Mouse (Mus musculus) cerebellum, adult (tissue): Measurements from ENCODE around the gene Bloc1s1.

Source experiments
- ATAC-seq: cut with Nextera tagmentation; 2 replicates; pipeline ENCODE4 v1.9.2; 2017; ENCODE audit warnings: mild to moderate bottlenecking, moderate library complexity, mixed read lengths; ENCODE audit not compliant: insufficient number of reproducible peaks, low FRiP score, low TSS enrichment

Gene Bloc1s1

GRCm38 (mm10) chr10:128923935-128924334, at the start of gene Bloc1s1:
TSS of gene Bloc1s1 (minus strand) at chr10:128924035.
- 0 out of 2 replicates have a peak, but pooled peaks have one; percentile 6 for ATAC-seq

DNA sequence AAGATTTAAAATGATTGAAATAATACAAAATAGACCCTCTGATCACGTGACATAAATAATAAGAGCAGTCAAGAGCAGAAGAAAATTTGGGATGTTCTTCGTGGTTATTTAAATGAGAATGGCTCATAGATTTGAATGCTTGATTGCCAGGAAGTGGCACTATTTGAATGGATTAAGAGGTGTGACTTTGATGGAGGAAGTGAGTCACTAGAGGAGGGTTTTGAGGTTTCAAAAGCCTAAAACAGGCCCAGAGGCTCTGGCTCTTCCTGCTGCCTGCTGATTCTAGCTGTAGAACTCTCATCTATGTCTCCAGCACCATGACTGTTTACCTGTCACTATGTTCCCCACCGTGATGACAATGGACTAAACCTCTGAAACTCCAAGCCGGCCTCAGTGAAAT, 49.0 kb upstream of the Bloc1s1 start:
- ATAC-seq, result no peak

DNA sequence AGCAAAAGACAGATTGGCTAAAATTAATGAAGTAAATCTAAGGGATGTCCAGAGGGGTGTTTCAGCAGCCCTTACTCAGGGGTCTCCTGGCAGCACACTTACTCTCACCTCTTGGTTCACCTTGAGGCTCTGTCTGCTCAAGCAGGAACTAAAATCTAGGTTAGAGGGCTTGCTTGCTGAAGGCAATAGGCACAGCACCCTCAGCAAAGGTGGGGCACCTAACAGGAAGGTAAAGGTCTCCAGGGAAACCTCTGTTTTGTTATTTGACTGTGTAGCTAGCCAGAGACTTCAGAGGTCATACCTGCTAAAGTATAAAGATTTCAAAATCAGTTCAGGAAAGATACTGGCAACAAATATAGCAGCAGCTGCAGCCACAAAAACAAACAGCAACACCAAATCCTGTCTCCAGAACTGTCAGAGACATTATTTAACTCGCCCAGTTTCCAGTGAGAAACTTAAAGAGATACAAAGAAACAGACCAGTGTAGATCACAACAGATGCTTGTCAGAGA, 47.0 kb upstream of the Bloc1s1 start:
- no peak for ATAC-seq

GRCm38 (mm10) chr10:128968341-128968749, 44.5 kb upstream of the Bloc1s1 start:
- ATAC-seq, result no peak

DNA sequence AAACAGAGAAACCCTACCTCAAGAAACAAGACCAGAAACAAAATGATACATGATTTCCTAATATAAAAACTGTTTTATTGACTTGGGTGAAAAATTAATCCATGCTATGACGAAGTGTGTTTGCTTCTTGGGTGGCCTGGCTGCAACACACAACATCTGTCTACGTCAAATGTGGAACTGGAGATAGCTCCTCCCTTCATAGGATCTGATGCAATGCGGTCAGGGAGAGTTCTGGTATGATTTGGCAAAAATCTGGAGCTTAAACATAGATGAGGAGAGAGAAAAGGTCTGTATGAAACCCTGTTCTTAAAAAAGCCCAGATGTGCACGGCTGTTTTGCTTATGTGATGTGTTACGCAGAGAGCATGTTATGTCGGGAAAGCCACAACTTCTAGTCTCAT, 42.0 kb upstream of the Bloc1s1 start:
- no peak for ATAC-seq

GRCm38 (mm10) chr10:128964961-128965360, 41.1 kb upstream of the Bloc1s1 start:
- ATAC-seq, result no peak

DNA sequence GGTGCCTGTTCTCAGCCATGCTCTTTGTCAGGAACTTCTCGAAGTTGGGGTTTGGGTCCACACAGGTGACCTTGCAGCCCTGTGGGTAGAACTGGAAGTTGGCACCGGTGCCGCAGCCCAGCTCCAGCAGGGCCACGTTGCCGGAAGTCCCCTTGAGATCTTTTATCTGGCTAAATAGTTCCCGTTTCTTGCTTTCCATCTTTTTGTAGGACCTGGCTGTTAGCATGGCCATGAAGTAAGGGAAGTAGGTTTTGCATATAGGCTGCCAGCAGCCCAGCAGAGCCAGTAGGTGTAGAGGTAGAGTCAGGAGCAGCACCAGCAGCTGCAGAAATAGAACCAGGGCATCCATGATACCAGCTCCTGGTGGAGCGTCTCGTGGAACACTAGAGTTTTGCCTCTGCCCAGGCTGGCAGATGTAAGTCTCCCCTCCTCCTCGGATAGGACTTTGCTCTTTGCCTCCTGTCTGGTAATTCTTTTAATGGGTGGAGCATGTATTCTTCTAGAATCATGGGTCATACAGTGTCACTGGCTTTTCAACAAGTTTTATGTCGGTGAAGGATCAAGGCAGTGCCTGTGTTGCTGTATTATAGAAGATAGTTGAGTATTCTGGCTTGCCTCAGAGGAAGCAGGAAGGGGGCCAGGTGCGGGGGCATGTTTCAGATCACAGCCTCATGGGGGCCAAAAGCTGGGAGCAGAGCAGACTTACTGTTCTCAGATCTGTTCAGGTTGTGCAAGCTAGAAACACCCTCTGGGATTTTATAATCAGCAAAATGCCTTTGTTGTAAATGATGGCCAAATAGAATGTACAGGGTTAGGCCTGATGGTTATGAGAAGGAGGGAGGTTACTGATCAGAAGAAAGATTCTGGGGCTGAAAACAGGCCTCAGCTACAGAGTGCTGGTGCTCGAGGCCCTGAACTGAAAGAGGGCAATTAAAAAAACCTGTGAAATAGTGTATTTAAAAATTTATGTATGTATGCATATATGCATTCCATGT, 37.1 kb upstream of the Bloc1s1 start, which contains the start of gene Mettl7b:
TSS of gene Mettl7b (minus strand) at position 399 of the 995 bp plus-strand sequence.
- no peak for ATAC-seq

- ATAC-seq, result no peak
These were observed 36.3 kb upstream of the Bloc1s1 start for GRCm38 (mm10) chr10:128960142-128960541.

GRCm38 (mm10) chr10:128958340-128958739, 34.5 kb upstream of the Bloc1s1 start:
- no peak for ATAC-seq

GRCm38 (mm10) chr10:128950208-128950887, 26.5 kb upstream of the Bloc1s1 start:
- ATAC-seq, result no peak

- no peak for ATAC-seq
These were observed 23.7 kb upstream of the Bloc1s1 start for GRCm38 (mm10) chr10:128947496-128947895.

DNA sequence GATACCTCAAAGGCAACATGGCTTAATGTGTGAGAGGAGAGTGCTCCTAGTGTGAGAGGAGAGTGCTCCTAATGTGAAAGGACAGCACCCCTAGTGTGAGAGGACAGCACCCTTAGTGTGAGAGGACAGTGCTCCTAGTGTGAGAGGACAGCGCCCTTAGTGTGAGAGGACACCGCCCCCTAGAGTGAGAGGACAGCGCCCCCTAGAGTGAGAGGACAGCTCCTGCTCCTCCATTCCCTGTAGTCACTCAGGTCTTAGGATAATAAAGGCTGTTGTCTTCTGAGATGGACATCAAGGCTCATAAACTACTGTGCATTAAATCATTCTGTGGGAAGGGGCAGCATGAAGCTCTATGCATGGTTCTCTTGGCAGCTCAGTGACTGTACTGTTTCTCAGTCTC, 21.8 kb upstream of the Bloc1s1 start:
- ATAC-seq, result no peak

DNA sequence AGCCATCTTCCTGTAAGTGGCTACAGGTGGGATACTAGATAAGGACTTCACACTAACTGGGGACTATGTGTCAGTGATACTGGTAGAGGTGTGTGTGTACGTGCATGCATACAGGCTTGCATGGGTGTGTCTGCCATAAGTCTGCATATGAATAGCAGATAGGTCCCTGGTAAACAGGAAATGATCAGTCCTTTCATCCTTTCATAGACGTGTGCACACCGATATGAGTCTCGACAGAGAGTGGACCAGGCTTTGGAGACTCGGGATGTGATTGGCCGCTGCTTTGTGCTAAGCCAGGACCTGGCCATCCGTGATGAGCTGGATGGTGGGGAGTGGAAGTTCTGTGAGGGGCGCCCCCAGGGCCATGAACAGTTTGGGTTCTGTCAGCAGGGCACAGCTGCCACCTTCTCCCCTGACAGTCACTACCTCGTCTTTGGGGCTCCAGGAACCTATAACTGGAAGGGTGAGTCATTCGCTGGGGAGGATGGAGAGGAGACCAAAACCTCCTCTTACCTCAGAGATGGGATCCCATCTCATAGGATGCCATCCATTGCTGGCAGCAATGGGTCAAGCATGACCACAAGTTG, 16.7 kb upstream of the Bloc1s1 start:
- ATAC-seq, result no peak

DNA sequence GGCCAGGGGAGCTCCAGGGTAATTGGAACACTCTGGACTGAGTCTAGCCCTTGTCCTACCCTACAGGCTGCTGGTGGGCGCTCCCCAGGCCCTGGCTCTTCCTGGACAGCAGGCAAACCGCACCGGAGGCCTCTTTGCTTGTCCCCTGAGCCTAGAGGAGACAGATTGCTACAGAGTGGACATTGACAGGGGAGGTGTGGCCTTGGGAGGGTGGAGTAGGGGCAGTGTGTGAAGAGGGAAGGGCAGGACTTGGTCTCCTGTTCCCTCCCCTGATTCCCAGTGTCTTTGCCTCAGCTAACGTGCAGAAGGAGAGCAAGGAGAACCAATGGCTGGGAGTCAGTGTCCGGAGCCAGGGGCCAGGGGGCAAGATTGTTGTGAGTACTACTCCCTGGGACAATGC, 15.1 kb upstream of the Bloc1s1 start:
- ATAC-seq, result no peak

- peak; percentile 69 for ATAC-seq
These were observed 14.6 kb upstream of the Bloc1s1 start for GRCm38 (mm10) chr10:128938457-128938856.

GRCm38 (mm10) chr10:128937756-128938390, 14.0 kb upstream of the Bloc1s1 start:
- no peak for ATAC-seq

DNA sequence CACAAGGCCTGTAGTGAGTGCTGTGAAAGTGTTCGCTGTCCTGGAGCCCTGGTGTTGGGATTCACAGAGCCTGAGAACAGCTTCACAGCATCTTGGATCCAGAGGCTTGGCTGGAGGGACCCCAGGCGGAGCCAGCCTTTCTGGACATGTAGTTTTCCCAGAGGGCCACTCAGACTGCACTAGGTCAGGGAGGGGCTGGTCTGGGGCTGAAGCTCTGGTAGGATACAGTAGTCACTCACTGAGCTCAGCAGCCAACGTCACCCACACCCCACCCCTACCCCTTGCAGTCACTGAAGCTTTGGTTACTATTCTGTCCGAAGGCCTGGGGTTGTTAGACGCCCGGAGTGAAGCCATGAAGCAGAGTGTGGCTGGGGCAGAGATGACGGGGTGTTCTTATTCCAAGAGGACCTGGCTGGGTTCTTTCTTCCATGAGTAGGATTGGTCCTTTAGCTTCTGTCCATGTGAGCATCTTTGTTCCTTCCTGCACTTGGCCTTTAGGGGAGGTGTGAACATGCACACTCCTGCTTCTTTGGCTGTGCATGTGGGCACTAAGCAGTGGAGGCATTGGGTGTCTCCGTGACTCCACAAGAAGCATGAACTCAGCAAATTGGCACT, 12.1 kb upstream of the Bloc1s1 start:
- 0 out of 2 replicates have a peak, but pooled peaks have one; percentile 4 for ATAC-seq

- no peak for ATAC-seq
These were observed 11.4 kb upstream of the Bloc1s1 start for GRCm38 (mm10) chr10:128934997-128935787.
